Mouse (Mus musculus) neural tube, embryonic 12.5 days (tissue): ENCODE data around the gene Gm45808. TPM values are rescaled to one million over a fixed set of nuclear protein-coding genes. Genes with fewer than 3 reads are reported as not detected.

Source experiments
- ATAC-seq: fragments of 200-750 bp; cut with Nextera tagmentation; 2 replicates; pipeline ENCODE4 v1.8.0; 2017; ENCODE audit warnings: low read depth, mild to moderate bottlenecking, moderate TSS enrichment, moderate library complexity; ENCODE audit not compliant: low FRiP score
- H3K27ac ChIP-seq: fragments of 300-500 bp; sonication (generic); 2 replicates; pipeline ENCODE4 v1.5.1; 2016
- H3K27me3 ChIP-seq: fragments of 300-500 bp; sonication (generic); replicated peaks from 2 replicates; pipeline ENCODE4 v1.6.1; 2016; ENCODE audit warnings: mild to moderate bottlenecking
- H3K36me3 ChIP-seq: fragments of 300-500 bp; sonication (generic); 2 replicates; pipeline ENCODE4 v1.6.1; 2016; ENCODE audit warnings: mild to moderate bottlenecking
- H3K4me1 ChIP-seq: fragments of 300-500 bp; sonication (generic); 2 replicates; pipeline ENCODE4 v1.6.1; 2016
- H3K4me2 ChIP-seq: fragments of 300-500 bp; sonication (generic); replicated peaks from 2 replicates; pipeline ENCODE4 v1.6.1; 2016; ENCODE audit warnings: mild to moderate bottlenecking
- H3K4me3 ChIP-seq: fragments of 300-500 bp; sonication (generic); 2 replicates; pipeline ENCODE4 v1.5.1; 2016
- H3K9ac ChIP-seq: fragments of 300-500 bp; sonication (generic); 2 replicates; pipeline ENCODE4 v1.6.1; 2016; ENCODE audit warnings: mild to moderate bottlenecking
- H3K9me3 ChIP-seq: fragments of 300-500 bp; sonication (generic); 2 replicates; pipeline ENCODE4 v1.6.1; 2016; ENCODE audit warnings: mild to moderate bottlenecking
- WGBS: fragments of 180-500 bp; shearing (Covaris S2); methylation state at CpG from one replicate; pipeline ENCODE4 v1.1.7; 2016; 5-methylcytosine and 5-hydroxymethylcytosine counted together
- polyA plus RNA-seq: library from polyadenylated mRNA; unstranded; fragments of >200 nt; fragmentation: Nextera tagmentation; extraction: Ambion mirVana; gene quantifications from 2 replicates; pipeline ENCODE4 v1.2.1, GENCODE M21; 2016

Gene Gm45808
- polyA plus RNA-seq, 1 experiment from 2014 or later, result not detected

DNA sequence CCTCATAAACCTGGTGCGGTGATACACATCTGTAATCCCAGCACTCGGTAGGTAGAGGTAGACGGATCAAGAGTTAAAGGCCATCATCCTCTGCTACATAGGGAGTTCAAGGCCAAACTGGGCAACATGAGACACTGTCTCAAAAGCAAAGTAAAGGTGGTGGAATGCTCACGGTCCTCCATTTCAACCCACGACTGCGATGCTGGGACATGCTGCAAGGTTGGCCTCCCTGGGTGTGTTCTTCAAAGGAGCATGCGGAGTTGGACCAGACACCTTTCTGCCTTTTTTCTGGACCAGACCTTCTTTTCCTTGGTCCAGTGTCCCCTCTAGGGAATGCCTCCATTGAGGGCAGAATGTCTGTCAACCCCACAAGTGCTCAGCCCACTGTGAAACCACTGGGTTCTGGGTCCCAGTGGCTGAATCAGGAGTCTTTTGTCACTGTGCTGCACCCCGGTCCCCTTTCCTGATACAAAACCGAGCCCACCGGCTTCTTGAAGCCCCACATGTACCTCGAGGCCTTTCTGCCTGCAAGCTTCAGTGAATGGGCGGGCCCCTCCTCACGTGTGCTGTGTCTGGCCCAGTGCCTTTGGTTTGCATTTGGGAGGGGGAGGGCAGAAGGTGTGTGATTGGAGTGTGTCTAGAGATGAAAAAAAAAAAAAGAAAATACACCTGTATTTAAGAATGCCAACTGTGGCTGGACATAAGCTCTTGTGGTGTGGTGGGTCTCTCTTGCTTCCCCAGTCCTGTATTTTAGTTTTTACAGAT lies 30.5 kb downstream of the Gm45808 start:
- Histone ChIP-seq H3K4me2 (no peak overlapping the region), H3K27ac (no peak overlapping the region), H3K27me3 (no peaks in the 10 kb centered on the region), H3K4me1 (peaks cover 27% of the 10 kb centered on the region), H3K9me3 (no peaks in the 10 kb centered on the region), H3K9ac (no peak overlapping the region), H3K4me3 (no peak overlapping the region), H3K36me3 (peaks cover 44% of the 10 kb centered on the region)
- 83% methylated on average over 13 of the region's 13 CpGs for WGBS
- no peak for ATAC-seq

DNA sequence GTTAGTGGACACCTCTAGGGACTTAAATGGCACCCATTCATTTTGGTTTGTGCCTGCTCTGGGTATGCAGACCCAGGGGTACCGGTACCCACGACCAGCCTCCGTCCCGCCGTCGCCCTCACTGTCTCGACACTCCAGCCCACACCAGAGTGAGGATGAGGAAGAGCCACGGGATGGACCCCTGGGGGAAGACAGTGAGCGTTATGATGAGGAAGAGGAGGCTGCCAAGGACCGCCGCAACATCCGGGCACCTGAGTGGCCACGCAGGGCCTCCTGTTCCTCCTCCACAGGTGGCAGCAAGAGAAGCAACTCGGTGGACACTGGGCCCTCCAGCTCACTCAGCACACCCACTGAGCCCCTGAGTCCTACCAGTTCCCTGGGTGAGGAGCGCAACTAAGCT lies 31.6 kb downstream of the Gm45808 start:
- no peak overlapping the region for H3K4me2 ChIP-seq
- WGBS, result 91% methylated on average over 15 of the region's 15 CpGs
- peaks cover 47% of the 10 kb centered on the region for H3K36me3 ChIP-seq
- ATAC-seq, result no peak
- H3K4me3 ChIP-seq, result no peak overlapping the region
- no peaks in the 10 kb centered on the region for H3K9me3 ChIP-seq
- no peaks in the 10 kb centered on the region for H3K27me3 ChIP-seq
- H3K9ac ChIP-seq, result no peak overlapping the region
- no peak overlapping the region for H3K27ac ChIP-seq
- peaks cover 17% of the 10 kb centered on the region for H3K4me1 ChIP-seq

DNA sequence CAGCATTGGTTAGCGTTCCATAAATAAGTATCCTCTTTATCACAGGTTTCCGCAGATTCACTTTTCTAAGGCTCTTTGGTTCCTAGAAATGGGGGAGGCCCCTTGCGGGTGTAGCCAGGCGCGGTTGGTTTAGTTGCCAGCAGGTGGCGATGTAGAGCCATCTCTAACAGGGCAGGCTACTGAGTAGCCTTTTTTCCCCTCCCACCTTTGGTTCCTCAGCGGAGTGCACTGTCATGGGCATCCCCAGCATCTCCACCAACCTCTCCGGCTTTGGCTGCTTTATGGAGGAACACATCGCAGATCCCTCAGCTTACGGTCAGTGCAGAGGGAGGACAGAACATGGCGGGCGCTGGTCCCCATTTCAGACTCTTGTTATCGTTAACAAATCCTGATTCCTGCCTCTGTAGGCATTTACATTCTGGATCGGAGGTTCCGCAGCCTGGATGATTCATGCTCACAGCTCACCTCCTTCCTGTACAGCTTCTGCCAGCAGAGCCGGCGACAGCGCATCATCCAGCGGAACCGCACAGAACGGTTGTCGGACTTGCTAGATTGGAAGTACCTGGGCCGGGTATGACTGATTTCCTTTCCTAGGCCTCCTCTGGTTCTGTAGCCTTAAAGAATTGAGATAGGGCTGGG lies 35.1 kb downstream of the Gm45808 start:
- Histone ChIP-seq H3K4me1 (no peaks in the 10 kb centered on the region), H3K4me2 (peak overlapping the region; percentile 10; the same call in 1 of the 2 replicates), H3K9me3 (no peaks in the 10 kb centered on the region), H3K9ac (no peak overlapping the region), H3K4me3 (no peak overlapping the region), H3K36me3 (peaks cover 50% of the 10 kb centered on the region), H3K27ac (no peak overlapping the region), H3K27me3 (no peaks in the 10 kb centered on the region)
- WGBS, result 52% methylated on average over 23 of the region's 23 CpGs
- ATAC-seq, result peak; percentile 70

DNA sequence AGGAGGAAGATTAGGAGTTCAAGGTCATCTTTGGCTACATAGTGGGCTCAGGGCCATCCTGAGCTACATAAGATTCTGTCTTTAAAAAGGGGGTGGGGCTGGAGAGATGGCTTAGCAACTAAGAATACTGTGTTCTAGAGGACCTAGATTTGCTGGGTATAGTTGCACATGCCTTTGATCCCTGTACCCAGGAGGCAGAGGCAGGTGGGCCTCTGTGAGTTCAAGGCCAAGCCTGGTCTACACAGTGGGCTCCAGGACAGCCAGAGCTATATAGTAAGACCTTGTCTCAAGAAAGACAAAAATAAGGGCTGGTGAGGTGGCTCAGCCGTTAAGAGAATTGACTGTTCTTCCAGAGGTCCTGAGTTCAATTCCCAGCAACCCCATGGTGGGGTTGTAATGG lies 36.6 kb downstream of the Gm45808 start:
- Histone ChIP-seq H3K9ac (no peak overlapping the region), H3K4me1 (no peaks in the 10 kb centered on the region), H3K36me3 (peaks cover 51% of the 10 kb centered on the region), H3K27ac (no peak overlapping the region), H3K4me2 (no peak overlapping the region), H3K9me3 (no peaks in the 10 kb centered on the region), H3K27me3 (no peaks in the 10 kb centered on the region), H3K4me3 (no peak overlapping the region)
- WGBS, result 88% methylated on average over 1 of the region's 1 CpGs
- no peak for ATAC-seq

DNA sequence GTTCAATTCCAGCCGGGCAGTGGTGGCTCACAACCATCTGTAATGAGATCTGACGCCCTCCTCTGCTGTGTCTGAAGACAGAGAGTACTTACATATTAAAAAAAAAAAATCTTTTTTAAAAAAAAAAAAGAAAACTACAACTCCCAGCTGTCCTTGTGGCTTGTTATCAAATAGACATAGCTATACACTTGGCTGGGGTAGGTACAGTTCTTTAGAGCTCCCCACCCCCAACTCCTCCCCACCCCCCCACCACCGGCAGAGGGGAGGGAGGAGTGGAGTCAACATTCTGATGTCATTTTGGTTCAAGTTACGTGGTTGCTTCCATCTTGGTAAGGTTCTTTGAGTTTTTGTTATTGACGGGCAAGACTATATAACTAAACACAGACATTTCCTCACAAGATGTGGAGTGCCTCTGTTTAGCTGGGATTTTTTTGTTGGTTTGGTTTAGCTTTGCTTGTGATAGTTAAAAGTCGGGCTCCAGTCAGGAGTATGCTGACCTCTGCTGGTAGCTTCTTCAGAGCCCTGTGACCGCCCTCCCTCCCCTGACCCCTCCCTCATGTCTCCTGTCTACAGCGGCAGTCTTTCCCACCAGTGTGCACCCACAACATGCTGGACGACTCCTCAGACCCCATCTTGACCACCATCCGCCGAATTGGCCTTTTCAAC lies 39.2 kb downstream of the Gm45808 start:
- H3K4me3 ChIP-seq, result no peak overlapping the region
- H3K4me2 ChIP-seq, result no peak overlapping the region
- no peak overlapping the region for H3K27ac ChIP-seq
- ATAC-seq, result no peak
- no peak overlapping the region for H3K9ac ChIP-seq
- no peaks in the 10 kb centered on the region for H3K27me3 ChIP-seq
- H3K4me1 ChIP-seq, result no peaks in the 10 kb centered on the region
- H3K36me3 ChIP-seq, result peaks cover 54% of the 10 kb centered on the region
- 37% methylated on average over 11 of the region's 11 CpGs for WGBS
- no peaks in the 10 kb centered on the region for H3K9me3 ChIP-seq

DNA sequence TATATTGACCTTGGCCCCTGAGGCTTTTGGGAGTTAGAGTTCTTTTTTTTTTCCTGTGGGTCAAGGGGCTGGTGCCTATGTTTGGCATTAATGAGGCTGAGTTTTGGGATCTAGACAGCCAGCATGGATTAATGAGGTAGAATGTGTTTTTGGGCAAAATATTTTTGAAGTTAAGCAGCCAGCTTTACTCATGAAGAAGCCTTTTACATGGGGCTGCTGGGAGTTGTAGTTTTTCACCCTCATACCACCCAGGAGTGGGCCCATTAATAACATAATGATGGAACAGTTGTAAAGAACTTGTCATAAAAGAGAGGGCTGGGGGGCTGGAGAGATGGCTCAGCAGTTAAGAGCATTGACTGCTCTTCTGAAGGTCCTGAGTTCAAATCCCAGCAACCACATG lies 40.0 kb downstream of the Gm45808 start:
- H3K36me3 ChIP-seq, result peaks cover 51% of the 10 kb centered on the region

DNA sequence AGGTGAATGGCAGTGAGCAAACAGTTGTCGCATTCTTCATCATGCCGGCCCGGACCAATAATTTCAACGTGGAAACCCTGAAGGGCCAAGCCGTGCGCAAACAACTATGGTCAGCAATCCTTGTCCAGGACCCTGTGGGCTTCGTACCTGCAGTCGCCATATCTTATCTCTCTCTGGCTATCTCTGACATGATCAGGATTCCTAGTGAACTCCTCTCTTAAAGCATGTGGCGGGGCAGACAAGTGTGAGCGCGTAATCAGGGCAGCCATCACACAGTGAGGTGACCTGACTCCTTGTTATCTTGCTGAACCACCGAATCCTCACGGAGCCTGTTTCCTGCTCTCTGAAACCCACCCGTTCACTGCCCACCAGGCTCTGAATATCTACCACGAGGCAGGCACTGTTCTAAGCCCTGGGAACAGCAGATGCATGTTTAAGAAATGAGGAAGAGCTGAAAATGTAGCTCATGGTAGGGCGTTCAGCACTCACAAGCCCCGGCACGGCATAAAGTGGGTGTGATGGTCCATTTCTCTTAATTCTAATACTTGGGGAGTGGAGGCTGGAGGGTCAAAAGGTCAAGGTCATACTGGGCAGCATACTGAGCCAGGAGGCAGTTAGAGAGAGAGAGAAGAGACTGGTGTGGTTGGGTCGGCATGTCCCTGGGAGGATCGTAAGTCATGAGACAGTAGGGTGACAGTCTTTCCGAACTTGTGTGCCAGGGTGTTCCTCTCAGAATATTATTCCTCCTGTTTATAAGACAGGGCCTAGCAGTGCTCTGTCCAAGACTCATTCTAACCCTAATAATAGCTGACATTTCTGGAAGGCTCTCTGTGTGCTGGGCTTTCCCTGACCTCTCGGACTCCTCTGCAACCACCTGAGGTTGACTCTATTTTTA lies 42.8 kb downstream of the Gm45808 start:
- Histone ChIP-seq H3K4me3 (no peak overlapping the region), H3K4me2 (no peak overlapping the region), H3K4me1 (no peaks in the 10 kb centered on the region), H3K27ac (no peak overlapping the region), H3K9me3 (no peaks in the 10 kb centered on the region), H3K36me3 (peaks cover 63% of the 10 kb centered on the region), H3K9ac (no peak overlapping the region), H3K27me3 (no peaks in the 10 kb centered on the region)
- WGBS, result 89% methylated on average over 22 of the region's 22 CpGs
- ATAC-seq, result no peak

More for the DNA sequence above, 40.0 kb downstream of the Gm45808 start:
- no peaks in the 10 kb centered on the region for H3K9me3 ChIP-seq
- no peak overlapping the region for H3K4me3 ChIP-seq
- no peaks in the 10 kb centered on the region for H3K27me3 ChIP-seq
- ATAC-seq, result no peak
- H3K9ac ChIP-seq, result no peak overlapping the region
- no peak overlapping the region for H3K4me2 ChIP-seq
- H3K4me1 ChIP-seq, result no peaks in the 10 kb centered on the region
- H3K27ac ChIP-seq, result no peak overlapping the region

DNA sequence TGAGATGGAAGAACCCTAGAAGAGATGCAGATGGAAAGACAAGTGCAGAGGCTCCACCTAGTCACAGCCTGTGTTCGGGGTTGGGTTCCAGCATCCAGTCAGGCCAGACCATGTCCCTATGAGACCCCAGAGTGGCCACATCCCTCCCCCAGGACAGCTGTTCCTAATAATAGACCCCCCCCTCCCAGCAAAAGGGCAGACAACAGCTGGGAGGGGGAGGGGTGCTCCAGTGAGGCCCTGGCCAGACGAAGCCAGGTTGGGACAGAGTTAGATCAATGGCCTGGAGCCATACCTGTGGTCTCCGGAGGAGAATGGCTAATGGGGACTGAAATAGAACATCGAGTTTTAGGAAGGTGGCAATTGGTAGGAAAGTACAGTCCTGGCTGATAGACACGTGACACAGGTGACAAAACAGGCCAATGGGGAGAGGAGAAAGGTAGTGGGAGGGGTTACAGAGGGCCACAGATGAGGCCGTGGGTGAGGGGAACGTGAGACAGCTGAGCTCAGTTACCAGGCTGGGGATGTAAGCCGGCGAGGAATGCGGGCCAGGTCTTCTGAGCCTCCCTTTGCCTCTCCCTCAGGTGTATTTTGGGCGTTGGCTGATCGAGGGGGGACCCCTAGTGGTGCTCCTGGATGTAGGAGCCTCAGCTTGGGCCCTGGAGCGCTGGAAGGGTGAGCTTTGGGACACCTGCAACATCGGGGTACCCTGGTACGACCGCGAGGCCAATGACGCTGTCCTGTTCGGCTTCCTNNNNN lies 48.9 kb downstream of the Gm45808 start, which contains the start of gene Ruvbl2:
Gene Ruvbl2, minus strand, starts transcription at position 576 of the 756 bp plus-strand sequence.
- Histone ChIP-seq H3K27me3 (no peaks in the 10 kb centered on the region), H3K4me1 (peaks cover 42% of the 10 kb centered on the region), H3K4me2 (peak within 1 kb of the TSS; percentile 14), H3K4me3 (no peak within 1 kb of the TSS), H3K36me3 (peaks cover 23% of the 10 kb centered on the region), H3K9me3 (no peaks in the 10 kb centered on the region), H3K27ac (no peak within 1 kb of the TSS), H3K9ac (no peak within 1 kb of the TSS)
- WGBS, result 17% methylated on average over 19 of the region's 19 CpGs
- ATAC-seq, result no peak

DNA sequence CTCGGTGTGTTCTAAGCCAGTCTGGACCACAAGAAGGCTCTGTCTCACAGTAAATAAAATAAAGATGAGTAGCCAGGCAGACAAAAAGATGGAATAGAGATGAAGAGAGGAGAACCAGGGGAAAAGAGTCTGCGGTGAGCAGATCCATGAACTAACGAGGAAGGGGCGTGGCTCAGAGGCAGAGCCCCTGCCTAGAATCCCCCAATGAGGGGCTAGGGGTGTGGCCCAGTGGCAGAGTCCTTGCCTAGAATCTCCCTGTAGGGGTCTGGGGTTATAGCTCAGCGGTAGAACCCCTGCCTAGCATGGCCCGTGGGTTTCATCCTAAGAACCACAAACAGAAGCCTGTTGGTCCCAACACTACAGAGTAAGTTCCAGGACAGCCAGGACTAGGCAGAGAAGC lies 49.6 kb downstream of the Gm45808 start:
- WGBS, result 22% methylated on average over 6 of the region's 6 CpGs
- H3K36me3 ChIP-seq, result peaks cover 25% of the 10 kb centered on the region
- H3K9me3 ChIP-seq, result no peaks in the 10 kb centered on the region
- H3K9ac ChIP-seq, result no peak overlapping the region
- no peak overlapping the region for H3K4me3 ChIP-seq
- no peak for ATAC-seq
- H3K4me1 ChIP-seq, result peaks cover 43% of the 10 kb centered on the region
- H3K27ac ChIP-seq, result no peak overlapping the region
- peak overlapping the region; percentile 14; the same call in 1 of the 2 replicates for H3K4me2 ChIP-seq
- no peaks in the 10 kb centered on the region for H3K27me3 ChIP-seq

DNA sequence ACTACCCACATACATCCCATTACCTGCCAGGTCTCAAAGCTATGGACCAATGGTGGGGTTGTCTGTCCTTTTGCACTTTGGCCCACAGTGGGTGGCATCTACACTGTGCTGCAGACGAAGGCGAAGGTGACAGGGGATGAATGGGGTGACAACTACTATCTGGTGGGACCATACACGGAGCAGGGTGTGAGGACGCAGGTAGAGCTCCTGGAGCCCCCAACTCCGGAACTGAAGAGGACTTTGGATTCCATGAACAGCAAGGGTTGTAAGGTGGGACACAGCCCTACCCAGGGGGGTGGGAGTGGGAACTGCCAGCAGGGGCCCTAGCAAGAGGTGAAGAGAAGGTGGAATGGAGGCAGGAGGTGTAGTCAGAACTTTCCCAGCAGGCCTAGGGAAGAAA lies 50.2 kb downstream of the Gm45808 start:
- Histone ChIP-seq H3K9me3 (no peaks in the 10 kb centered on the region), H3K4me1 (peaks cover 43% of the 10 kb centered on the region), H3K4me3 (no peak overlapping the region), H3K27ac (no peak overlapping the region), H3K36me3 (peaks cover 27% of the 10 kb centered on the region), H3K27me3 (no peaks in the 10 kb centered on the region), H3K9ac (peak overlapping the region; percentile 5; the same call in 1 of the 2 replicates), H3K4me2 (0 out of 2 replicates have a peak overlapping the region, but pooled peaks have one; percentile 7)
- WGBS, result 94% methylated on average over 5 of the region's 5 CpGs
- no peak for ATAC-seq

DNA sequence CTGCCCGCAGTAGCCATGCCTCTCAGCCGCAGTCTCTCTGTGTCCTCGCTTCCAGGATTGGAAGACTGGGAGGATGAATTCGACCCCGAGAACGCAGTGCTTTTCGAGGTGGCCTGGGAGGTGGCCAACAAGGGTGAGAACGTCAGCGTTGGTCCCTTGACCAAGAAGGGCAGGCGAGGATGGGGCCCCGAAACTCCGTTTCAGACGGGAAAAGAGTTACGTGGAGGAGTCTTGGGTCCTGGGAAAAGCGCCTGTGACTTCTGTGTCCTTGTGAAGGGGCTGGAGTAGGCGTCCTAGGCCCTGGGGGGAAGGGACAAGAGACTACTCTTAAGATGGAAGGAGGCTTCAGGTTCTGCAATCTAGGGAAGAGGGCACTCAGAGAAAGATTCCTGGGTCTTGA lies 51.6 kb downstream of the Gm45808 start:
- no peaks in the 10 kb centered on the region for H3K27me3 ChIP-seq

More for the DNA sequence above, 51.6 kb downstream of the Gm45808 start:
- Histone ChIP-seq H3K4me1 (peaks cover 43% of the 10 kb centered on the region), H3K36me3 (peaks cover 27% of the 10 kb centered on the region), H3K27ac (no peak overlapping the region), H3K9me3 (no peaks in the 10 kb centered on the region), H3K4me2 (peak overlapping the region; percentile 83), H3K9ac (peak overlapping the region; percentile 53), H3K4me3 (peak overlapping the region; percentile 85)
- 3% methylated on average over 16 of the region's 16 CpGs for WGBS
- peak; percentile 7; the same call in 1 of the 2 replicates for ATAC-seq
